31 mouse cellular contexts compared by ENCODE assay signal in genomic region chr9:13760430-13760829, GRCm38 (mm10).
"Had no signal": no experiment of that assay in that cellular context is flagged by ENCODE, and none has a peak within 500 bp of the region (broad histone marks: within the 10 kb centered on the region; RNA-seq: fewer than 3 reads in every experiment).

No protein-coding gene starts in this region.

- H3K27me3 ChIP-seq: limb, embryonic 12.5 days; limb, embryonic 13.5 days; limb, embryonic 15.5 days; liver, embryonic 12.5 days; liver, embryonic 13.5 days; liver, embryonic 15.5 days; lung, embryonic 15.5 days; megakaryocyte, embryonic 14.5 days; midbrain, embryonic 12.5 days; midbrain, embryonic 13.5 days; midbrain, embryonic 15.5 days had no signal

- ATAC-seq: liver, embryonic 12.5 days; liver, postnatal 0 days; lung, postnatal 0 days; midbrain, embryonic 13.5 days; midbrain, embryonic 15.5 days; midbrain, embryonic 16.5 days had no signal

- DNase-seq: left cerebral cortex, postnatal 4 days; liver; liver, embryonic 13.5 days; liver, postnatal 0 days; lung, adult 18-20 months; lung, adult 2 months; lung, embryonic 14.5 days; lung, postnatal 10 days; lung, postnatal 14 days; lung, postnatal 36 days; lung, postnatal 4 days; midbrain, embryonic 14.5 days had no signal

- H3K9ac ChIP-seq: limb, embryonic 12.5 days; limb, embryonic 13.5 days; limb, embryonic 15.5 days; liver, embryonic 12.5 days; liver, embryonic 13.5 days; liver, embryonic 14.5 days; liver, embryonic 15.5 days; liver, postnatal 0 days; lung, embryonic 14.5 days; lung, embryonic 15.5 days; midbrain, embryonic 12.5 days; midbrain, embryonic 13.5 days; midbrain, embryonic 15.5 days had no signal

- H3K9me3 ChIP-seq: limb, embryonic 10.5 days; limb, embryonic 12.5 days; limb, embryonic 13.5 days; limb, embryonic 15.5 days; liver, embryonic 12.5 days; liver, embryonic 13.5 days; liver, embryonic 15.5 days; lung, embryonic 15.5 days; midbrain, embryonic 15.5 days had no signal

- H3K4me1 ChIP-seq: limb, embryonic 10.5 days; limb, embryonic 12.5 days; limb, embryonic 13.5 days; limb, embryonic 15.5 days; liver, embryonic 12.5 days; liver, embryonic 13.5 days; liver, embryonic 15.5 days; lung, embryonic 15.5 days; midbrain, embryonic 10.5 days; midbrain, embryonic 15.5 days had no signal

- H3K4me2 ChIP-seq: limb, embryonic 12.5 days; limb, embryonic 13.5 days; limb, embryonic 15.5 days; liver, embryonic 11.5 days; liver, embryonic 12.5 days; liver, embryonic 13.5 days; liver, embryonic 15.5 days; lung, embryonic 14.5 days; lung, embryonic 15.5 days; midbrain, embryonic 11.5 days; midbrain, embryonic 12.5 days; midbrain, embryonic 13.5 days; midbrain, embryonic 15.5 days had no signal

- H3K4me3 ChIP-seq: limb, embryonic 10.5 days; limb, embryonic 12.5 days; limb, embryonic 13.5 days; limb, embryonic 15.5 days; liver, embryonic 12.5 days; liver, embryonic 13.5 days; liver, embryonic 15.5 days; lung, embryonic 15.5 days; megakaryocyte, embryonic 14.5 days; midbrain, embryonic 10.5 days; midbrain, embryonic 12.5 days; midbrain, embryonic 13.5 days; midbrain, embryonic 15.5 days; myocyte had no signal

- H3K27ac ChIP-seq: limb, embryonic 10.5 days; limb, embryonic 12.5 days; limb, embryonic 13.5 days; limb, embryonic 15.5 days; liver, embryonic 12.5 days; liver, embryonic 13.5 days; liver, embryonic 14.5 days; liver, embryonic 15.5 days; lung, embryonic 15.5 days; macrophage; midbrain, embryonic 10.5 days; midbrain, embryonic 12.5 days; midbrain, embryonic 13.5 days; midbrain, embryonic 15.5 days had no signal

- H3K36me3 ChIP-seq: liver, embryonic 15.5 days; midbrain, embryonic 12.5 days; midbrain, embryonic 15.5 days had no signal
